Mouse (Mus musculus) midbrain, embryonic 14.5 days (tissue): ENCODE results near the gene Ubn1. TPM values are rescaled to one million over a fixed set of nuclear protein-coding genes. Genes with fewer than 3 reads are reported as not detected.
A peak's percentile ranks its signal among the peaks of the same experiment; 100 is the strongest.

Experiments
- ATAC-seq: fragments of 200-750 bp; cut with Nextera tagmentation; 2 replicates; pipeline ENCODE4 v1.8.0; 2017; ENCODE audit warnings: moderate number of reproducible peaks, moderate library complexity; ENCODE audit not compliant: low FRiP score, low TSS enrichment
- DNase-seq: peaks from one replicate; pipeline ENCODE4 v3.0.0-alpha.2; 2015
- H3K27ac ChIP-seq: fragments of 300-500 bp; sonication (generic); replicated peaks from 2 replicates; pipeline ENCODE4 v1.5.1; 2014; ENCODE audit warnings: mild to moderate bottlenecking, low read depth, low read length, moderate library complexity
- H3K27me3 ChIP-seq: fragments of 300-500 bp; sonication (generic); 2 replicates; pipeline ENCODE4 v1.6.1; 2014; ENCODE audit warnings: low read length, control low read depth, mixed read lengths; ENCODE audit not compliant: control insufficient read depth, insufficient read depth
- H3K36me3 ChIP-seq: fragments of 300-500 bp; sonication (generic); 2 replicates; pipeline ENCODE4 v1.6.1; 2014; ENCODE audit warnings: low read length, control low read depth; ENCODE audit not compliant: control insufficient read depth, insufficient read depth
- H3K4me1 ChIP-seq: fragments of 300-500 bp; sonication (generic); 2 replicates; pipeline ENCODE4 v1.6.1; 2014; ENCODE audit warnings: mild to moderate bottlenecking, antibody characterized with exemption, low read length, control low read depth; ENCODE audit not compliant: control insufficient read depth, insufficient read depth
- H3K4me2 ChIP-seq: fragments of 300-500 bp; sonication (generic); 2 replicates; pipeline ENCODE4 v1.6.1; 2014; ENCODE audit warnings: mild to moderate bottlenecking, low read length, moderate library complexity
- H3K4me3 ChIP-seq: fragments of 300-500 bp; sonication (generic); replicated peaks from 2 replicates; pipeline ENCODE4 v1.5.1; 2014; ENCODE audit warnings: low read depth, low read length
- H3K9ac ChIP-seq: fragments of 300-500 bp; sonication (generic); replicated peaks from 2 replicates; pipeline ENCODE4 v1.6.1; 2014; ENCODE audit warnings: mild to moderate bottlenecking, low read length, moderate library complexity
- H3K9me3 ChIP-seq: fragments of 300-500 bp; sonication (generic); 2 replicates; pipeline ENCODE4 v1.6.1; 2016; ENCODE audit warnings: low read length, control low read depth, mixed read lengths; ENCODE audit not compliant: control insufficient read depth
- WGBS: fragments of 180-500 bp; shearing (Covaris S2); extraction: QIAGEN DNeasy Blood & Tissue Kit; methylation state at CpG from one replicate; pipeline ENCODE4 v1.1.7; 2014; 5-methylcytosine and 5-hydroxymethylcytosine counted together
- polyA plus RNA-seq: library from polyadenylated mRNA; unstranded; fragments of >200 nt; fragmentation: Nextera tagmentation; extraction: Ambion mirVana; gene quantifications from 2 replicates; pipeline ENCODE4 v1.2.1, GENCODE M21; 2014

Ubn1 gene
- polyA plus RNA-seq, 1 experiment from 2014 or later: 19.8 TPM

DNA sequence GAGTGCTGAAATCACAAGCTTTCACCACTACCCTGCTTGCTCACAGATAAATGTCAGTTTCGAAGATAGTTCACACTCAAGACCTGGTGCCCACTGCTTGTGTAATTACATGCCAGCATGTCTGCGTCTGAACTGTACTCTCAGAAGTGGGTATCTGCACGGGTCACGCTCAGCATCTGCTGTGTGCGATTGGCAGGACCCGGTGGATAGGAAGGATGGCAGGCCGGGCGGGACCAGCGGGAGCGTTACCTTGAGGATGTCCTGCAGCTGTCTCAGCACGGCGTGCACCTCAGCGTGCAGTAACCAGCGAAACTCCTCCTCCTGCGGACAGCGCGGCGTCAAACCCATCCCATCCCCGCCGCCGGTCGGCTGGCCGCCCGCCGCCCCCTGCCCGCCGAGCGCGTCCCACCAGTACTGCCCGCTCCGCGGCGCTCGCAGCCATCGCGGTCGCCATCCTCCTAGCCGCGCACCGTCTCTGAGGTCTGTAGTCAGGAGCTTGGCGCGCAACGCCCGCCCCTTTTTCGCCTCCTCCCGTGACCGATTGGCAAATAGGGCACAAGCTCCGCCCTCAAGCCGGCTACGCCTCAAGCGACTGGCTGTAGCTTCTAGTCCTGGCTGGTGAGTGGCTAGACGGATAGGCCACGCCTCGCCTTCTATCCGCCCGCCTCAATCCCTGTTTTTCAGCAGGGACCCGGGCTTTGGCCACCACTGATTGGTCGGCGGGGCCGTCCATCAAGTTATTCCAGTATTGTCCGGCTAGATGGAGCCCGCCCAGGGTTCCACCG lies 36.6 kb upstream of the Ubn1 start, which contains the start of gene Rogdi:
TSS of gene Rogdi (minus strand) at position 500 of the 785 bp plus-strand sequence.
- WGBS: 1% methylated on average over 63 of the region's 63 CpGs
- Histone ChIP-seq H3K4me3 (peak within 1 kb of the TSS; percentile 66), H3K36me3 (peaks cover 50% of the 10 kb centered on the region), H3K27me3 (no peaks in the 10 kb centered on the region), H3K9me3 (no peaks in the 10 kb centered on the region), H3K9ac (peak within 1 kb of the TSS; percentile 69), H3K27ac (peak within 1 kb of the TSS; percentile 80), H3K4me1 (peaks cover 12% of the 10 kb centered on the region), H3K4me2 (peak within 1 kb of the TSS; percentile 69)
- peak; percentile 99 for DNase-seq
- ATAC-seq: peak; percentile 99

DNA sequence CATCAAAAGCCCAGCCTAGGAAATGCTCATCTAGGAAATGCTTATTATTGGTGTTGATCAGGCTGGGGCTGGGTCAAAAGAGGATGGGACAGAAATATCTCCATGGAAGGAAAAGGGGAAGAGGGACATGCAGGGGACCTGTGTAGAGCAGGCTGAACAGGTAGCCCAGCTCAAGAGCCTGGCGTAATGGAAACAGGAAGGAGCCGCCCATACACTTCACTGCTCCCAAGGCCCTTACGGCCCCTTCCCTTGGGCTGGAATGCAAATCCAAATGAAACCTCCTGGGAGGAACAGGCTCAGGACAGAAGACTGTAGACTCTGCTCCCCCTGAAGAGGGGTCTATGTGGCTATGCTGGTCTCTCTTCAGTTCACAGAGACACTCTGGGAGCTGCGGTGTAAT lies 35.3 kb upstream of the Ubn1 start:
- no peak overlapping the region for H3K4me3 ChIP-seq
- peaks cover 54% of the 10 kb centered on the region for H3K36me3 ChIP-seq
- H3K9ac ChIP-seq: no peak overlapping the region
- no peaks in the 10 kb centered on the region for H3K9me3 ChIP-seq
- ATAC-seq (no peak), DNase-seq (no peak)
- H3K27ac ChIP-seq: no peak overlapping the region
- 95% methylated on average over 4 of the region's 4 CpGs for WGBS
- H3K4me2 ChIP-seq: no peak overlapping the region
- no peaks in the 10 kb centered on the region for H3K27me3 ChIP-seq
- peaks cover 12% of the 10 kb centered on the region for H3K4me1 ChIP-seq

DNA sequence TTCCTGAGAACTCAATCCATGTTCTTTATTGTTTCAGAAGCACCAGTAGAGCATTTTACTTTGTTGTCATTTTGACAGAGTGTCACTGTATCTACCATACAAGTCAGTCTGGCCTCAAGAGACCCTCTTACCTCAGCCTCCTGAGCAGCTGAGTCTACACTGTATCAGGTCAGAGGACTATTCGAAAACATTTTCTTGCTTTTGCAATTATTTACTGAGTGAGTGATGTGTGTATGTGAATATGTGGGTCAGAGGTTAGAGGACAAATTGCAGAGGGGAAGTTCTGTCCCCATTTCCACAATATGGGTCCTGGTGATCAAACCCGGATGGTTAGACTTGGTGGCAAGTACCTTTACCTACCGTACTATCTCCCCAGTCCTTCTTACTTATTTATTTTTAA lies 25.8 kb upstream of the Ubn1 start:
- 97% methylated on average over 3 of the region's 3 CpGs for WGBS
- H3K4me1 ChIP-seq: no peaks in the 10 kb centered on the region
- no peaks in the 10 kb centered on the region for H3K9me3 ChIP-seq
- DNase-seq: no peak
- no peak overlapping the region for H3K9ac ChIP-seq
- no peaks in the 10 kb centered on the region for H3K27me3 ChIP-seq
- H3K4me3 ChIP-seq: no peak overlapping the region
- ATAC-seq: no peak
- no peak overlapping the region for H3K4me2 ChIP-seq
- H3K36me3 ChIP-seq: peaks cover 100% of the 10 kb centered on the region
- no peak overlapping the region for H3K27ac ChIP-seq

DNA sequence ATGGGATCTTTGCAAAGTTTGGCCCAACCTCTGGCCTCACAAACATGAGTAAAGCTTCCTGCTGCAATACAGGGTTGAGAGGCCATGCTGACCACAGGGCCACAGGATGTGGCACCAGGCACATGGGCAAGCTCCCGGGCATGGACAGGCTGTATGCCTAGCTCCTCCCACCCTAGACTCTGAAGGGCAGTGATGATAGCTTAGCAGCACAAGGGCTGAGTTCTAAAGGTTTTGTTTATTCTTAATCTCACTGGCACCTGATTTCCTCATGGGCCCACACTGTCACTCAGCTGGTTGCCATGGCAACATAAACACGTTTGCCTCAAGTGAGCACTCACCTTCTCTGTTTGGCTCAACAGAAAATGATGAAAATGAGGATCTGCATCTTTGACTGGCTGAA lies 20.0 kb upstream of the Ubn1 start:
- no peak for ATAC-seq
- H3K4me1 ChIP-seq: no peaks in the 10 kb centered on the region
- no peak overlapping the region for H3K4me2 ChIP-seq
- H3K9ac ChIP-seq: no peak overlapping the region
- DNase-seq: peak; percentile 21
- H3K4me3 ChIP-seq: no peak overlapping the region
- H3K9me3 ChIP-seq: no peaks in the 10 kb centered on the region
- H3K36me3 ChIP-seq: peaks cover 100% of the 10 kb centered on the region
- H3K27me3 ChIP-seq: no peaks in the 10 kb centered on the region
- 66% methylated on average over 2 of the region's 2 CpGs for whole genome bisulfite sequencing
- H3K27ac ChIP-seq: no peak overlapping the region

DNA sequence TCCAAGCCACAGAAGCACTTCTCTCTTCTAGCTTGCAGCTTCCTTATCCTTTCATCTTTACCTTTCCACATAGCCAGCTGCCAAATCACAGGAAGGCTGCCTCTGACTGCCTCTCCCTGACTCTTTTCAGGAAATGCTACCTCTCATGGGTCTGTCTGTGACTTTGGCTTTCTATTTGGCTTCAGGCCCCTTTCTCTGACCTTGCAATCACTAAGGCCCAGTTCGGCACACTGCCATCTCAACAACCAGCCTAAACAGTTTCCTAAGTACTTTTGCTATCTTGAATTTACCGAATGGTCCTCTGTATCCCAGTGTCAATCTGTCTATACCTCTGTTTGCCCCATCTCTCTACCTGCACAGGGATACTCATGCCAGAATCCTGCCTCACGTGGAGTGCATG lies 14.3 kb upstream of the Ubn1 start:
- Histone ChIP-seq H3K27ac (no peak overlapping the region), H3K27me3 (no peaks in the 10 kb centered on the region), H3K4me2 (no peak overlapping the region), H3K9ac (no peak overlapping the region), H3K4me3 (no peak overlapping the region), H3K4me1 (no peaks in the 10 kb centered on the region), H3K9me3 (no peaks in the 10 kb centered on the region), H3K36me3 (peaks cover 98% of the 10 kb centered on the region)
- ATAC-seq (no peak), DNase-seq (no peak)
- 97% methylated on average over 3 of the region's 3 CpGs for WGBS

DNA sequence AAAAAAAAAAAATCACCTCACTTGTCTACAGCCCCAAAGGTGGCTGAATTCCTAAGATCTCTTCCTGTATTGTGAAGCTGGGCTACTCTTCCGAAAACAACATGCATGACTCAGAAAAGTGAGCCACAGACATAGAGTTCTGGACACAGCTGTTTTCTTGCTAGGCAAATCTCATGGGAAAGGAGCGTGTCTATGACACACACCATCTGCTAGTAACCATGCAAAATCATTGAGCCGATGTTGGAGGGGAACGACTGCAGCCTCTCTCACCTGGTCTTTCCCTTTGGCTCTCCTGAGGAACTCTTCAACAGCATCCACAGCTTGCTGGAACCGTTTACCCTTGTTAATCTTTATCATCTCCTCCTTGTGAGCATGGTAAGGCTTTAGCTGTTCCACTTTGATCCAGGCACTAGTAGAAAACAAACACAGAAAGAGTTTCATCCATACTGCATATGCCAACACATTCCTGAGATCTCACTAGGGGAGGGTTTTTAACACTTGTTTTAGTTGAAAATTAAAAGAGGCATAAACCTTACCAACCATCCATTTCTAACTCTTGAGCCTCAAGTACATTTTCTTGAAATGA lies 13.1 kb upstream of the Ubn1 start:
- no peaks in the 10 kb centered on the region for H3K27me3 ChIP-seq
- DNase-seq (no peak), ATAC-seq (no peak)
- H3K9ac ChIP-seq: no peak overlapping the region
- no peaks in the 10 kb centered on the region for H3K9me3 ChIP-seq
- no peaks in the 10 kb centered on the region for H3K4me1 ChIP-seq
- H3K4me3 ChIP-seq: no peak overlapping the region
- no peak overlapping the region for H3K4me2 ChIP-seq
- H3K36me3 ChIP-seq: peaks cover 98% of the 10 kb centered on the region
- no peak overlapping the region for H3K27ac ChIP-seq
- 79% methylated on average over 5 of the region's 5 CpGs for whole genome bisulfite sequencing

DNA sequence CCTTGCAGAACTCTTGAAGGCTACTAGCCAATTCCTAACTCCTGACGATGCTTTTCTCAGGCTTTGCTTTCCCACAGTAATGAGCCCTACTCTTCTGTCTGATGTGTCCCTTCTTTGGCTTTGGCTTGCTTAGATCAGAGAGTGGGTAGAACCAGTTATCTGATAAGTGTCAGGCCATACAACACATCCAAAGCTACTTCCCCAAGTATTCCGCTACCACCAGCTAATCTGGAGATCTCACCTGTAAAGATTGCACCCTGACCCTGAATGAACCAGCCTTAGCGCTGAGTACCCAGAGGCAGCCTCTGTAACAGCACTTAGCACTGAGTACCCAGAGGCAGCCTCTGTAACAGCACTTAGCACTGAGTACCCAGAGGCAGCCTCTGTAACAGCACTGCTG lies 4.5 kb upstream of the Ubn1 start:
- Histone ChIP-seq H3K27ac (no peak overlapping the region), H3K36me3 (peaks cover 74% of the 10 kb centered on the region), H3K4me1 (peaks cover 10% of the 10 kb centered on the region), H3K4me2 (no peak overlapping the region), H3K9ac (no peak overlapping the region), H3K4me3 (no peak overlapping the region), H3K27me3 (no peaks in the 10 kb centered on the region), H3K9me3 (no peaks in the 10 kb centered on the region)
- 100% methylated on average over 3 of the region's 3 CpGs for WGBS
- no peak for DNase-seq
- no peak for ATAC-seq

DNA sequence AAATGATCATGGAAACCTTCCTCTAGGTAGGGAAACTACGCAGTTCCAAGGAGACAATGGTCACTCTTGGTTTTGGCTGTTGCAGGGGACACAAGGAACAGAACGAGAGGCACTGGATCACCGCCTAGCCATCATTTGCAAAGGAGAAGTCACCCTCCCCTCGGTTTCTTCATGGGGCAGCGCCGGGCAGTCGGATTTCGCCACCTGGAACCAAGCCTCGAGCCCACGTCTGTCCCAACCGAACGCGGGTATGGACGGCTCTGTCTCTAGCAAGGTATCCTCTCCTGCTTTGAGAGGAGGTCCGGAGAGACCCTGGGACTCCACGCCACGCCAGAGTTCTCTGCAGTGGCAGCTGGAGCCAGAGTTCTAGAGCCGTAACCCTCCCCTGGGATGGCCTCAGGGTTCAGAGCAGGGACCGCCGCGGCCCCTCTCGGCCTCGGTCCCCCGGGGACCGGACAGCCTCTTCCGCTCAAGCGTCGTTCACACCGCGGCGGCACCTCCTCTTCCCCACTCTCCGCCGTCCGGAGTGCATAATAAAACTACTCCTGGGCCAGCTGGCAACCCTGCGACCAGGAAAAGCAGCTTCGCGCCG lies 579 bp upstream of the Ubn1 start:
- H3K36me3 ChIP-seq: peaks cover 44% of the 10 kb centered on the region
- no peaks in the 10 kb centered on the region for H3K27me3 ChIP-seq
- H3K4me3 ChIP-seq: peak overlapping the region; percentile 96
- no peaks in the 10 kb centered on the region for H3K9me3 ChIP-seq
- H3K4me1 ChIP-seq: peaks cover 18% of the 10 kb centered on the region
- ATAC-seq (peak; percentile 46), DNase-seq (no peak)
- peak overlapping the region; percentile 77 for H3K4me2 ChIP-seq
- peak overlapping the region; percentile 86 for H3K9ac ChIP-seq
- WGBS: under 1% methylated on average over 38 of the region's 38 CpGs
- H3K27ac ChIP-seq: peak overlapping the region; percentile 91
